Mouse (Mus musculus) limb, embryonic 13.5 days (tissue): ENCODE measurements around the gene Agap1. TPM values are rescaled to one million over a fixed set of nuclear protein-coding genes. Genes with fewer than 3 reads are reported as not detected.

Experiments used
- ATAC-seq: fragments of 200-750 bp; cut with Nextera tagmentation; 2 replicates; pipeline ENCODE4 v1.8.0; 2017; ENCODE audit warnings: low read depth, moderate number of reproducible peaks, moderate TSS enrichment; ENCODE audit not compliant: low FRiP score
- H3K27ac ChIP-seq: fragments of 300-500 bp; sonication (generic); 2 replicates; pipeline ENCODE4 v1.5.1; 2015; ENCODE audit warnings: inconsistent platforms, mild to moderate bottlenecking, moderate library complexity
- H3K27me3 ChIP-seq: fragments of 300-500 bp; sonication (generic); 2 replicates; pipeline ENCODE4 v1.6.1; 2015; ENCODE audit warnings: mild to moderate bottlenecking, inconsistent platforms
- H3K36me3 ChIP-seq: fragments of 300-500 bp; sonication (generic); 2 replicates; pipeline ENCODE4 v1.6.1; 2015; ENCODE audit warnings: inconsistent platforms, mild to moderate bottlenecking, moderate library complexity
- H3K4me1 ChIP-seq: fragments of 300-500 bp; sonication (generic); 2 replicates; pipeline ENCODE4 v1.6.1; 2015; ENCODE audit warnings: inconsistent platforms
- H3K4me2 ChIP-seq: fragments of 300-500 bp; sonication (generic); replicated peaks from 2 replicates; pipeline ENCODE4 v1.6.1; 2015; ENCODE audit warnings: inconsistent platforms, mild to moderate bottlenecking, moderate library complexity
- H3K4me3 ChIP-seq: fragments of 300-500 bp; sonication (generic); 2 replicates; pipeline ENCODE4 v1.5.1; 2015; ENCODE audit warnings: moderate library complexity, mild to moderate bottlenecking, inconsistent platforms
- H3K9ac ChIP-seq: fragments of 300-500 bp; sonication (generic); 2 replicates; pipeline ENCODE4 v1.6.1; 2015; ENCODE audit warnings: mild to moderate bottlenecking, inconsistent platforms
- H3K9me3 ChIP-seq: fragments of 300-500 bp; sonication (generic); 2 replicates; pipeline ENCODE4 v1.6.1; 2016; ENCODE audit warnings: inconsistent platforms
- WGBS: fragments of 180-500 bp; shearing (Covaris S2); methylation state at CpG from one replicate; pipeline ENCODE4 v1.1.7; 2015; 5-methylcytosine and 5-hydroxymethylcytosine counted together
- polyA plus RNA-seq: library from polyadenylated mRNA; unstranded; fragments of >200 nt; fragmentation: Nextera tagmentation; extraction: Ambion mirVana; gene quantifications from 2 replicates; pipeline ENCODE4 v1.2.1, GENCODE M21; 2015

The Agap1 gene
- polyA plus RNA-seq, 1 experiment from 2014 or later = 13.3 TPM

DNA sequence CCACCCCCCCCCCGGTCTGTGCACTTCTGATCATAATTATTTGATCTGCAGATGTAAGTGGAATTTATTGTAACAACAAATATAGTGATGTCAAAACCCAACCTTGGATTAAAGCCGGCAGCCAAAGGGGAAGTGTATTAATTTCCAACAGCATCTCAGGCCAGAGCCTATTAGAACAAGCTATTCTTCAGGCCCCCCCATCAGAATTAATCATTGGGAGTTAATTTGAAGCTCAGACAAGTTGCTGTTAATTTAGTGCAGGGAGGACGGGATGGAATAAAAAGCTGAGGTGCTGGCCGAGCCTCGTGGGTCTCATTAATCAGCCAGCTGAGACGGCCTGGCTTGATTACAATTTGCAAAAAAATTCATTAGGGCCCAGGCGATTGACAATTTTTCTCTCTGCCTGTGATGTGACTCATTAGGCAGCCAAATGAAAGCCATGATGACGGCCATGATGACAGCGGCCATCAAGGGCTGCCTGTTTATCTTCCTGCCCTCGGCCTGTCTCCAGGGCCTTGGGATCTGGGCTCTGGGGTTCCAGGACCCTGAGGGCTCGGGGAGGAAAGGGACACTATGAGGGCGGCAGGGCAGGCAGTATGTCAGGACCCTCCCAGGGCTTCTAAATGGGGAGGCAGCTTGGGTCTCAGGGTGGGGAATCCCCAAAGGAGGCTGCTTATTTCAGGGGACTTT lies 471.0 kb downstream of the Agap1 start:
- Histone ChIP-seq H3K4me1 (peaks cover 44% of the 10 kb centered on the region), H3K36me3 (no peaks in the 10 kb centered on the region), H3K9ac (no peak overlapping the region), H3K4me3 (no peak overlapping the region), H3K4me2 (no peak overlapping the region), H3K27me3 (peaks cover 100% of the 10 kb centered on the region), H3K9me3 (no peaks in the 10 kb centered on the region), H3K27ac (no peak overlapping the region)
- 21% methylated on average over 12 of the region's 12 CpGs for WGBS
- no peak for ATAC-seq

DNA sequence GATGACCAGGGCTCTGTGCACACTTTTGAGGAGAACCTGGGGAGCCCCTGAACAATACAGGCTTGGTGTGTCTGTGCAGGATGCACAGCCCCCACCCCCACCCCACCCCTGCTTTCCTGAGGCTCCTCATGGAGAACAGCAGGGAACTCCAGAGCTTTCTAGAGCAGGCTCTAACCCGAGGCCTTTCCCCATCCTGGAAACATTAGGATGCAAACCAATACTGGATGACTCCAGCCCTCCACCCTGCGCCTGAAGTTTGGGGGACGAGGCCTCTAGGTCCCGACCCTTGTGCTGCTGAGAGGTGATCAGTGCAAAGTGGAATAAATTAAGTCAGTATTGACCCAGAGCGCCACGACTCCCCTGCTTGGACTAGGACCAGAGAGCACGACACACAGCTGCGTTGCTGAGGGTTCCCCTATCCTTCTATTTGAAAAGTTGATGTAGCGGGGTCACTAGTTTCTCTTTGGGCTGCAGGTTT lies 472.0 kb downstream of the Agap1 start:
- no peak overlapping the region for H3K9ac ChIP-seq
- ATAC-seq = no peak
- no peaks in the 10 kb centered on the region for H3K9me3 ChIP-seq
- no peaks in the 10 kb centered on the region for H3K36me3 ChIP-seq
- H3K27me3 ChIP-seq = peaks cover 100% of the 10 kb centered on the region
- H3K4me1 ChIP-seq = peaks cover 54% of the 10 kb centered on the region
- H3K4me3 ChIP-seq = peak overlapping the region; percentile 39
- no peak overlapping the region for H3K27ac ChIP-seq
- peak overlapping the region; percentile 65 for H3K4me2 ChIP-seq
- 19% methylated on average over 9 of the region's 9 CpGs for WGBS

DNA sequence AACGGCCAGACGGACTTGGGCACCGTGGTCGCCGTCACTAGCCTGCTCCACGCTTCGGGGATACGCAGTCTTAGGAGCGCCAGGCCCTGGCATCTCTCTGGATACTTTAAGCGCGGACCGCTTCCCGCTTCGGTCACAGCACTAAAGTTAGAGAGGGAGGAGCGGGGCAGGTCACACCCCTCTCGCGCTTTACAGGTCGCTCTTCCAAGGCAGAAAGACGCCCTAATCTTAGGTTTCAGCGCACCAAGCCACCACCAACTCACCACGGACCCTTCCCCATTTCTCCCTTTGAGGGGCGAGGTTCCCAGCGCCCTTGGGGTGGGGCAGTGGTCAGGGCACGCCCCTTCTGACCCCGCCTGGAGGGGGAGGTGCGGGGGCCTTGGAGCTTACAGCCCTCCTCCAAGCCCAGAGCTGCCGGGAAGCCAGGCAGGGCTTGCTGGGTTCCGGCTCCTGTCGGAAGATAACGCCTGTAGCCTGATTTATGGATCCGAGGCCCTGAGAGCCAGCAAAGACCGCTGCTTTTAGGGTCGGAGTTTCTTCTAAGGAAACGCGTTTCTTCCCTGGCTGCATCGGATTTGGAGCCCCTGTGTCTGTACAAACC lies 472.6 kb downstream of the Agap1 start:
- H3K9ac ChIP-seq = peak overlapping the region; percentile 39; the same call in 1 of the 2 replicates
- peak overlapping the region; percentile 65 for H3K4me2 ChIP-seq
- H3K9me3 ChIP-seq = no peaks in the 10 kb centered on the region
- H3K4me3 ChIP-seq = peak overlapping the region; percentile 39
- H3K4me1 ChIP-seq = peaks cover 57% of the 10 kb centered on the region
- no peak overlapping the region for H3K27ac ChIP-seq
- H3K36me3 ChIP-seq = no peaks in the 10 kb centered on the region
- WGBS = 2% methylated on average over 36 of the region's 36 CpGs
- ATAC-seq = no peak
- peaks cover 100% of the 10 kb centered on the region for H3K27me3 ChIP-seq

DNA sequence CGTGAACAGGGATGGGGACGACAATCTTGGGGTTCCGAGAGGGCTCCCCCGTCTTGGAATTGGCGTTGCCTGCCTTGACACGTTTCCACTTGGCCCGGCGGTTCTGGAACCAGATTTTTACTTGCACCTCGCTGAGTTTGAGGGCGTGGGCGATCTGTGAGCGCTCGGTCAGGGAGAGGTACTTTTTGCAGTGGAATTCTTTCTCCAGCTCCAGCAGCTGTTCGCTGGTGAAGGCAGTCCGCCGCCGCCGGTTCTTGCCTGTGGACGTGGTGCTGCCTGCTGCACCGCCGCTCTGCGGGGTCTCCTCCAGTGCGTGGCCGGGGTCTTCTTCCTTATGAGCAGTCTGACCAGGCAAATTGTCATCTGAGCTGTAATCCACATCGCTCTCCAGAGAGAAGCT lies 474.1 kb downstream of the Agap1 start:
- Histone ChIP-seq H3K9ac (no peak overlapping the region), H3K4me2 (peak overlapping the region; percentile 16; the same call in 1 of the 2 replicates), H3K4me1 (peaks cover 46% of the 10 kb centered on the region), H3K4me3 (peak overlapping the region; percentile 19; the same call in 1 of the 2 replicates), H3K36me3 (no peaks in the 10 kb centered on the region), H3K27me3 (peaks cover 99% of the 10 kb centered on the region), H3K9me3 (no peaks in the 10 kb centered on the region), H3K27ac (no peak overlapping the region)
- 8% methylated on average over 25 of the region's 25 CpGs for WGBS
- no peak for ATAC-seq

DNA sequence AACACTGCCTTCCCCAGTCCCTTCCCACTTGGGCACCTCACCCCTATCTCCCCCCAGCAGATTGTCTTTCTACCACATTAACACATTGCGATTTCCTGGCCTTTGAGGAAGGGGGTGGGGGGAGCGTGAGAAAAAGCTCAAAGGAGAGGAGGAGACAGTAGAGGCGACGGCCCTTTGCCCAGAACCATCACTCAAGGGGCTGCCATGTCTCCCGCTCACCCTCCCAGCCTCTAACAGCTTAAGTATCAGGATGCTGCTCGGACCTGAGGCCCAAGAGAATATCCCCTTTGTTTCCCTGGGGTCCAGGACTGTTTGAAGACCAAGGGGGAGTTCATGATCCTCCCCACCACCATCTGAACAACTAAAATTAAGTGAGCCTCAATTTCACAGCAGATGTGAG lies 474.6 kb downstream of the Agap1 start:
- H3K4me1 ChIP-seq = peaks cover 49% of the 10 kb centered on the region
- no peak overlapping the region for H3K27ac ChIP-seq
- no peak for ATAC-seq
- WGBS = 0% methylated on average over 6 of the region's 6 CpGs
- peaks cover 99% of the 10 kb centered on the region for H3K27me3 ChIP-seq
- peak overlapping the region; percentile 19; the same call in 1 of the 2 replicates for H3K4me3 ChIP-seq
- H3K9me3 ChIP-seq = no peaks in the 10 kb centered on the region
- no peak overlapping the region for H3K9ac ChIP-seq
- no peaks in the 10 kb centered on the region for H3K36me3 ChIP-seq
- H3K4me2 ChIP-seq = peak overlapping the region; percentile 16; the same call in 1 of the 2 replicates

DNA sequence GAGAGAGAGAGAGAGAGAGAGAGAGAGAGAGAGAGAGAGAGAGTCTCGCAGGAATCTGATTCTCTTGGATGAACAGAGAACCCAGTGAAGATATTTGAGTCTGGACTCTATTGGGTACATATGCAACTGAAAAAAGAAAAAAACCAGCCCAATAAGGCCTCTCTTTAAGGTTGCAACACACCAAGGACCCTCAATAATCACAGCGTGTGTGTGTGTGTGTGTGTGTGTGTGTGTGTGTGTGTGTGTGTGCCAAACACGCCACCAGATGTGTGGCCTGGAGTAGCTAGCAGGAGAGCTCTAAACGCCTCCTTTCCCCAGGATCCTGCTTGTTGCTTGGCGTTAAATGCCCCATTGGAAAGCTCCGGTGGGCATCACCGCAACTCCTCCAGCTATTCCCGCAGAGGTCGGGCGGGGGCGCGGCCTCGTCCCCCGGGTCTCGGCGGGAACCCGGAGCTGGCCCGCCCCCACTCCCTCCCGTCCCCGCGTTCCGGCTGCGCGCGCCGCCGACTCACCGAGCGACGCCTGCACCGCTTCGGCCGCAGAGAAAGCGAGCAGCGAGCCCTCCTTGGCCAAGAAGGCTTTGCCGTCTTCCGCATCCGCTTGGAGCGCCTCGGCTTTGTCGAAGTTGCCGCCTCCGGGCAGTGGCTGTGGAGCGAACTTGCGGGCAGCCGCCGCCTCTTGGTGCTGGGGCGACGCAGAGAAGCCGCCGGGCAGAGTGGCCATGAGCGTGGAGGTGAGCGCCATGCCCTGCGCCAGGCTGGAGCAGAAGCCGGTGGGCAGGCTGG lies 475.3 kb downstream of the Agap1 start:
- H3K36me3 ChIP-seq = no peaks in the 10 kb centered on the region
- H3K4me2 ChIP-seq = peak overlapping the region; percentile 82
- H3K4me3 ChIP-seq = peak overlapping the region; percentile 45
- ATAC-seq = no peak
- no peak overlapping the region for H3K27ac ChIP-seq
- under 1% methylated on average over 53 of the region's 55 CpGs for WGBS
- H3K9ac ChIP-seq = peak overlapping the region; percentile 48
- no peaks in the 10 kb centered on the region for H3K9me3 ChIP-seq
- peaks cover 50% of the 10 kb centered on the region for H3K4me1 ChIP-seq
- H3K27me3 ChIP-seq = peaks cover 99% of the 10 kb centered on the region

DNA sequence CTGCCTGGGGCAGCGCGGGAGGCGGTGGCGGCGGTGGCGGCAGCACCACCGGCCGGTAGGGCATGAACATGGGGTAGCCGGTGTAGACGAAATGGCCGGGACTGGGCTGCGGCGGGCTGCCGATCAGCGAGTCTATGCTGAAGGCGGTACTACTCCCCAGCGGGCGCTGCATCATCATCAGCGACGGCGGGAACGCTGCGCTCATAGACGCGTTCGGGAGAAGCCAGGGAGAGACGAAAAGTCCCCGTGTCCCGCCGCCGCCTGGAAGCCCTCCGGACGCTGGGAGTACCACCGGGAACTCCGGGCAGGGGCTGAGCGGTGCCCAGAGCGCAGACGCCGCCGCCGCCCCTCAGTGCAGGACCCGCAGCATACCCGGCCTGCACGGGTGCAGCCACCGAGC lies 475.9 kb downstream of the Agap1 start:
- peaks cover 50% of the 10 kb centered on the region for H3K4me1 ChIP-seq
- peaks cover 99% of the 10 kb centered on the region for H3K27me3 ChIP-seq
- no peak overlapping the region for H3K27ac ChIP-seq
- H3K9ac ChIP-seq = peak overlapping the region; percentile 48
- WGBS = under 1% methylated on average over 40 of the region's 45 CpGs
- H3K36me3 ChIP-seq = no peaks in the 10 kb centered on the region
- H3K4me2 ChIP-seq = peak overlapping the region; percentile 82
- peak overlapping the region; percentile 45 for H3K4me3 ChIP-seq
- no peak for ATAC-seq
- no peaks in the 10 kb centered on the region for H3K9me3 ChIP-seq

DNA sequence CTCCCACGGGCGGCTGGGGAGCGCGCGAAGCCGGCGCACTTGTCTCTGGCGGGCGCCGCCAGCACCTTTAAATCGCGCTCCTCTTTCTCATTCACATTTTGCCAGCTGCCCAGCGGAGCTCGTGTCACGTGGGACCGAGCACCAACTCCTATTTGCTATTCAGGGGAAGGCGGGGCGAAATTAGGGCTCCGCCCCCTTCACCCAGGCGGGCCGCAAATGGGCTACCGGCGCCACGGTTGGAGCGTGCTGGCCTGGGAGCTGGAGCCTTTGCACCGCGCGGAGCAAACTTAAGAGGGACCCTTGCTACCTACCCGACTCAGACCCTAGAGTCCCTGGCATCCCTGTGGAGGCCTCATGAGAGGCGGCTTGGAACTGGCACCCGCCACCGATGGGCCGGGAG lies 476.5 kb downstream of the Agap1 start, which contains the start of gene Gbx2:
Gene Gbx2 (minus strand): TSS at position 60 of the 400 bp plus-strand sequence.
- WGBS = under 1% methylated on average over 33 of the region's 33 CpGs
- Histone ChIP-seq H3K27ac (no peak within 1 kb of the TSS), H3K27me3 (peaks cover 99% of the 10 kb centered on the region), H3K9ac (peak within 1 kb of the TSS; percentile 48), H3K36me3 (no peaks in the 10 kb centered on the region), H3K4me3 (peak within 1 kb of the TSS; percentile 45), H3K4me2 (peak within 1 kb of the TSS; percentile 82), H3K9me3 (no peaks in the 10 kb centered on the region), H3K4me1 (peaks cover 50% of the 10 kb centered on the region)
- peak; percentile 79 for ATAC-seq

DNA sequence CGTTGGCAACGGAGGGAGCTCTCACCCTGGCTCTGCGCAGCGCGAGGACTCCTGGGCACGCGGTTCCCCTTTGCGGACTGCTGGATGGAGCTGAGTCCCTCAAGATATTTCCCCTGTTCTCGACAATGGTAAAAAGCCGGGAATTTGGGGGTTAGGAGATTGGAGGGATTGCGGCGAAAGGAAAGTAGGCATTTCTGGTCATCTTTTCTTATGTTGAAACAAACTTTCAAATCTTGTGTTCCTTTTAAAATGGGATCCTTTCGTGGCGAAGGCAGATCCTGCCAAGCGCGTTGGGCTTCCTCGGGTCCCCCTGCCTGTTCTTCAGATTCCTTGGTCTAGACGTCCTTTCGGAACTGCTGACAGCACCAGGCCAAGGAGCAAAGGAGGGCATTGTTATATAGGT lies 477.4 kb downstream of the Agap1 start:
- Histone ChIP-seq H3K4me2 (no peak overlapping the region), H3K27ac (no peak overlapping the region), H3K9me3 (no peaks in the 10 kb centered on the region), H3K36me3 (no peaks in the 10 kb centered on the region), H3K4me1 (peaks cover 46% of the 10 kb centered on the region), H3K4me3 (no peak overlapping the region), H3K9ac (no peak overlapping the region), H3K27me3 (peaks cover 99% of the 10 kb centered on the region)
- no peak for ATAC-seq
- WGBS = 2% methylated on average over 19 of the region's 19 CpGs

DNA sequence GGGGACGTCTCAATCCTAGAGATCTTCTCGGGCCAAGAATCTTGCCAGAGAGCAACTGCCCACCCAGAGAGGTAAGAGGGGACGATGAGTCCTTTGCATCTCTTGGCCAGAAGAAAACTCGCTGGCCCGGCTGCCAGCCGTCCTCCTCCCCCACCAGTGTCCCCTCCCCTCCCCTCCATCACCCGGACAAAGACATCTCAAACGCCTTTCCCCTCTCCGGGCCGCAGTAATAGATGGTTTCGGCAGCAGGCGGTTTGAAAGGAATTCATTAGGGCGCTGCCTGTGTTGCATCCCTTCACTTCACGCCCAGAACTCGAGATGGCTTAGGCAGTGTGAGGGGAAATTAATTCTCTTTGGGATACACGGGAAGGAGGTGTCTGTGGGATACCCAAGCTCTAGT lies 478.0 kb downstream of the Agap1 start:
- Histone ChIP-seq H3K4me1 (peaks cover 40% of the 10 kb centered on the region), H3K27me3 (peaks cover 99% of the 10 kb centered on the region), H3K9me3 (no peaks in the 10 kb centered on the region), H3K4me2 (no peak overlapping the region), H3K4me3 (no peak overlapping the region), H3K27ac (no peak overlapping the region), H3K9ac (no peak overlapping the region), H3K36me3 (no peaks in the 10 kb centered on the region)
- WGBS = 0% methylated on average over 16 of the region's 16 CpGs
- no peak for ATAC-seq

DNA sequence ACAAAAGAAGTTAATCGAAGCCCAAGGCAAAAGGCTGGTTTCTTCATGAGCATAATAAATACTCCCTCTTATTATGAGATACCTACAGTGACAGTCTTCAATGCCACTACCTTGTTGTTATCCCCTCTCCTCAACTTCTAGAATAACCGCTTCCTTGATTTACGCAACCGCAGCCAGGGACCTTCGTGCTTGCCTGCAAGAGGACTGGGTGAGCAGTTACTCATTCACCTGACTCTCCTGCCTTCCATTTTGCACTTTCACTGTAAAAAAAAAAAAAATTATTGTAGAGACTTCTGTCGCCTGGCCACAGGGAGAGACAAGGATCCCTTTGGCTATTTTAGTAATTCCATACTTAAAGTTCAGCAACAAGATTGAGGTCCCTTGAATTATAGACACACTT lies 478.4 kb downstream of the Agap1 start:
- peaks cover 39% of the 10 kb centered on the region for H3K4me1 ChIP-seq
- H3K9ac ChIP-seq = no peak overlapping the region
- 5% methylated on average over 6 of the region's 6 CpGs for WGBS
- H3K9me3 ChIP-seq = no peaks in the 10 kb centered on the region
- H3K27me3 ChIP-seq = peaks cover 99% of the 10 kb centered on the region
- H3K27ac ChIP-seq = no peak overlapping the region
- H3K36me3 ChIP-seq = no peaks in the 10 kb centered on the region
- no peak overlapping the region for H3K4me2 ChIP-seq
- H3K4me3 ChIP-seq = no peak overlapping the region
- no peak for ATAC-seq

DNA sequence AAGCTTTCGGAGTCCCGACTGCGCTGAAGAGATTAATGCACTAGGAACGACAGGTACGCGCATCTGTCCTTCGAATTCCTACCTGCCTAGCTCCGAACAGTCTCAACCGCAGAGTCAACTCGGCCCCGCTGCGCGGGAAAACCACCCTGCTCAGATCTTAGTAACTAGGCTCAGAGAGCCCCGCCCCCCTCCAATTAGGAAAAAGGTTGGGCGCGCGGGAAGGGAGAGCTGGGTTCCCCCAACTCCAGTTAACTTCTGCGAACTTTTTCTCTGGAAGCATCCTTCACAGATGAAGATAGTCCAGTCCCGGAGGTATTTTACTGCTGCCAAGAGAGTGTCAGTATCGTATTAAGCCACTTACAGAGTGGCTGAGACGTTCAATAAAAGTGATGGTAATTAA lies 479.2 kb downstream of the Agap1 start:
- H3K9me3 ChIP-seq = no peaks in the 10 kb centered on the region
- no peaks in the 10 kb centered on the region for H3K36me3 ChIP-seq
- ATAC-seq = no peak
- H3K4me3 ChIP-seq = no peak overlapping the region
- under 1% methylated on average over 21 of the region's 21 CpGs for WGBS
- no peak overlapping the region for H3K4me2 ChIP-seq
- no peak overlapping the region for H3K9ac ChIP-seq
- no peak overlapping the region for H3K27ac ChIP-seq
- peaks cover 99% of the 10 kb centered on the region for H3K27me3 ChIP-seq
- peaks cover 36% of the 10 kb centered on the region for H3K4me1 ChIP-seq
